ENCODE assay signal across 8 mouse cellular contexts in the genomic region with DNA sequence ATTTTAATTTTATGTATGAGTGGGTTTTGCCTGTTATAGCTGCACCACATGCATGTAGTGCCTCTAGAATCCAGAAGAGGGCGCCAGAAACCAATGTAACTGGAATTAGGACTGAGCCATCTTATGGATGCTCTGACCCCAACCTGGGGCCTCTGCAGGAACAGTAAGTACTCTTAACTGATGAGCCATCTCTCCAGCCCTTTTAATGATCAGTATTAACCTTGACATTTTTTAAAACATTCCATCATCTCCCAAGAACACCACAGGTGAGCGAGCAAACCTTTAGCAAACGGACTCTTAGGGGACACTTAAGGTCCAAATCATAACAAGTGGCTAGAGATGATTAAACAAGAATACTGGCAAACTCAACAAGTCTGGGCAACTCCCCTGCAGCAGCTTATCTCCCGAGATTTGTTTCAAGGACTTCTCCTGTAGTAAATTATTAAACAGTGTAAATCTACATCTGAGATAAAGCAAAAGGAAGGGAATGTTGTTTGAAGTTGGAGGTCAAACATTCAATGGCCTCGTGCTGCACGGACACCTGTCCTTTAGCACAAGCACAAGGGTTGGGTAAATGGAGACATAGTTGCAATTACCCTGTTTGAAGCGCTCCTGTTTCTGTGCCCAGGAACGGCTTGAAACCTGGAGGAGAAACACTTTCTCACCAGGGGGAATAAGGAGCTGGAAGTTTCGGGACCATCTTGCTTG.
DNase-seq lines count a peak whose midpoint lies in the region; ATAC-seq lines count a peak whose summit lies in the region.

No protein-coding gene starts in this region.

- whole genome bisulfite sequencing in heart, embryonic 11.5 days (ENCODE audit: insufficient replicate concordance) = 68% methylated on average over 9 of the region's 9 CpGs

- no peak overlapping the region for H3K27ac ChIP-seq in heart, embryonic 11.5 days (ENCODE audit: low read depth, low read length)

- H3K9ac ChIP-seq in heart, embryonic 11.5 days (ENCODE audit: low read depth, low read length) = no peak overlapping the region

- ATAC-seq in heart, embryonic 11.5 days (replicated peaks; ENCODE audit: insufficient number of reproducible peaks, low FRiP score, low TSS enrichment) = no peak
- ATAC-seq in CD4-positive, CD25-positive, alpha-beta regulatory T cell, adult 4 months = peak; percentile 60
- peak; percentile 64 for ATAC-seq in granulocyte monocyte progenitor cell, adult 5-6 weeks (replicated peaks; ENCODE audit: poor library complexity, severe bottlenecking)
- ATAC-seq in megakaryocyte progenitor cell, adult 5-6 weeks (replicated peaks; ENCODE audit: poor library complexity) = peak; percentile 69

- DNase-seq in heart, adult 18-20 months = peak; percentile 35 to 69
- peak; percentile 67 to 78 for DNase-seq in adrenal gland, postnatal 36 days
- peak; percentile 44 to 58 for DNase-seq in left cerebral cortex, postnatal 14 days (ENCODE audit: low spot score in 2 of 2)
- peak; percentile 62 for DNase-seq in testis, postnatal 14 days (ENCODE audit: low spot score)

- no peaks in the 10 kb centered on the region for H3K36me3 ChIP-seq in heart, embryonic 11.5 days (ENCODE audit: control insufficient read depth, insufficient read depth, low read length)

- no peaks in the 10 kb centered on the region for H3K27me3 ChIP-seq in heart, embryonic 11.5 days (ENCODE audit: control insufficient read depth, insufficient read depth, low read length)

- no peaks in the 10 kb centered on the region for H3K9me3 ChIP-seq in heart, embryonic 11.5 days (replicated peaks; ENCODE audit: control insufficient read depth, low read length)

- H3K4me1 ChIP-seq in heart, embryonic 11.5 days (ENCODE audit: control insufficient read depth, insufficient read depth, low read length) = peaks cover 6% of the 10 kb centered on the region

- no peak overlapping the region for H3K4me3 ChIP-seq in heart, embryonic 11.5 days (ENCODE audit: low read depth, low read length)

- no peak overlapping the region for H3K4me2 ChIP-seq in heart, embryonic 11.5 days

- intact Hi-C loops in left cerebral cortex, postnatal 14 days (cut with DNase I) = loop anchor here (1.0 kb wide), 1 partner anchor 222 kb away; no protein-coding TSS in a partner anchor
